Mouse (Mus musculus) activated CD4-positive, CD25-positive, alpha-beta regulatory T cell, adult 4 months (primary cell): ENCODE data around the gene Unc13d. TPM values are rescaled to one million over a fixed set of nuclear protein-coding genes. Genes with fewer than 3 reads are reported as not detected.
"Not testable (repeated sequence)": the region's sequence is repeated elsewhere in the genome, so short reads cannot be mapped to it uniquely, and the experiment has no call there.

Experiments used
- ATAC-seq: one replicate; pipeline ENCODE4 v1.8.0; 2017
- polyA plus RNA-seq, 2 experiments: library from polyadenylated mRNA; unstranded; fragments of 100-300 nt; shearing (Covaris generic); gene quantifications; one replicate each; pipeline ENCODE4 v1.2.1; 2017

Gene Unc13d
- polyA plus RNA-seq, 2 experiments from 2014 or later, result 68.6 to 116 TPM

DNA sequence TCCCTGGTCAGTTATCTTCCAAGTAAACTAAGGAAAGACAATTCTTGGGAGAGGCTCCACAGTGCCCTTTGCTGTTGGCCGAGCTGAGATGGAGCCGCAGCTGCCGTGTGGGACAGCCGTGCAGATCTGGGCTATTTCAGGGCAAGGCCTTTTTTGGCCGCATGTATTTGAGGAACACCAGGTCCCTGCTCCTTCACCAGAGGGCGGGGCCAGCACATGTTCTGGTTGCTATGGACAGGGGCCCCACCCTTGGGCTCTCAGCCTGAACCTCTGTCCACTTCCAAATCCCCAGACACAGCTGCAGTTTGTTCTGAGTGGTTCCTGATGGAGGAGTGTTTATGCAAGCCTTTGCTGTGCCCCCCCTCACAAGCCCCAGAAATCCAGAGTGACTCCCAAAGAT is 22.6 kb upstream of the Unc13d start:
- ATAC-seq, result no peak

DNA sequence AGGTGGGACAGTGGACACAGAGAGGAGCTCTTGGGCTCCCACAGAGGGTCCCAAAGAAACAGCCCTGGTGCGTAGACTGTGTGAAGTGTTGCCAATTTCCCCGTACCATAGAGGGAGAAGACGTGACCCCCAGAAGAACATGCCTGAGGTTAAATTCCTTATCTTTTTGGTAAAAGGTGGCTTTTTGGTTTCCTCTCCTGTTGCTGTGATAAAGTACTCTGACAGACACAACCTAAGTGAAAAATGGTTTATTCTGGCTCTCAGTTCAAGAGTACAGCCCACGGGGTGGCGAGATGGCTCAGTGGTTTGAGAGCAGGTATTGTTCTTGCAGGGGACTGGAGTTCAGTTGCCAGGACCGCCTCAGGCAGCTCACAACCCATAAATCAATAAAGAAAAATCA is 21.7 kb upstream of the Unc13d start:
- no peak for ATAC-seq

DNA sequence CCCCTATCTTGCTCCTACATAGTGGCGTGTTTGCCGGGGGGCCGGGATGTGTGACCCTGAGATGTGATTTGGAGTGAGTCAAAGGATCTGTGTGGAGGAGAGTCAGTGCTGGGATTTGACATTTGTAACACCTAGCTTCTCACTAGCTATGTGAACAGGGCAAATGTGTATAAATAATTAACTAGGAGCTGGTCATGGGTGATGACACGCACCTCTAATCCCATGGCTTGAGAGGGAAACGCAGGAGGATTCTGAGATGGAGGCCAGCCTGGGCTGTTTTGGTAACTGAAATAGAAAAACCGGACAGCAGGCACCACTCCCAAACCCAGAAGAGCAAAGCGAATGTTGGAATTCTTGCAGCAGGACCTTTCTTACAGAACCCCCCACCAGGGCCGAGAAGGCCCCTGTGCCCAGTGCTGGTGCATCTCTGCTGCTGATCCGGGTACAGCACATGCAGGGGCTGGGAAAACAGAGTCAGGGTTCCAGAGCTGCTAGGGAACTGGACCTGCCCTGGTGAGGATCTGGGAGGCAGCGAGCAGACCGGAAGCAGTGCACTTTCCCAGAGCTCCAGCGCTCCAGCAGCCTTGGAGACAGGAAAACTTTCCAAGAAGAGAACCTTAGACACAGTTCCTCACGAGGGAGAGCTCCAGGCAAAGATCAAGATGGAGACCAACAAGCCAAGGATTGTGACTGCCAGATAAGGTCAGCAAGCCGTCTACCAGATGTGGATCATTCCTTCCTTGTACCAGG is 21.1 kb upstream of the Unc13d start:
- ATAC-seq, result no peak

DNA sequence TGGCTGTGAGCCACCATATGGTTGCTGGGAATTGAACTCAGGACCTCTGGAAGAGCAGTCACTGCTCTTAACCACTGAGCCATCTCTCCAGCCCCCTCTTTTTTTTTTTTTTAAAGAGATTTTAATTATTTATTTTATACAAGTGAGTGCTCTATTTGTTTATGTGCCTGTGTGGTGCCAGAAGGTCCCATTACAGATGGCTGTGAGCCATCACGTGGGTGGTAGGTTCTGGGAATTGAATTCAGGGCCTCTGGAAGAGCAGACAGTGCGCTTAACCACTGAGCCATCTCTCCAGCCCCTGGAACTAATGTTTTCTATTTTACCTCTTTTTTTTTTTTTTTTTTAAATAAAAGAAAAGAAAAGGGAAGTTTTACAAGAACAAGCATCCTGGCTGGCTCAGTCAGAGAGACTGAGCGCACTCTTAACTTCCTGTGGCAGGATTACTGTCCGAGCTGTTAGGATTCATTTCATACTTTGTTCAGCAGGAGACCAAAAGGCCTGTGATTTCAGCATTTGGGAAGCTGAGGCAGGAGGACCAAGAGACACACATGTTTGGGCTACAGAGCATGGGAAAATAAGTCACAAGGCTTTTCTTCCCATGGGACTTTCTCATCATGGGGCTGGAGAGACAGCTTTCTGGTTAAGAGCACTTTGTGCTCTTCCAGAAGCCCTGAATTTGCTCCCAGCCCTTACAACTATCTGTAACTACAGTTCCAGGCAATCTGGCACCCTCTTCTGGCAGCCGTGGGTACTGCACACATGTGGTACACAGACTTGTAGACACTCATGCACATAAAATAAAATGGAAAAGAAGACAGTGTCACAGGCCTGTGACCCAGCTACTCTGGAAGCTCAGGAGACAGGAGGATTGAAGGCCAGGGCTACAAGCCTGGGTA is 18.7 kb upstream of the Unc13d start:
- no peak for ATAC-seq

DNA sequence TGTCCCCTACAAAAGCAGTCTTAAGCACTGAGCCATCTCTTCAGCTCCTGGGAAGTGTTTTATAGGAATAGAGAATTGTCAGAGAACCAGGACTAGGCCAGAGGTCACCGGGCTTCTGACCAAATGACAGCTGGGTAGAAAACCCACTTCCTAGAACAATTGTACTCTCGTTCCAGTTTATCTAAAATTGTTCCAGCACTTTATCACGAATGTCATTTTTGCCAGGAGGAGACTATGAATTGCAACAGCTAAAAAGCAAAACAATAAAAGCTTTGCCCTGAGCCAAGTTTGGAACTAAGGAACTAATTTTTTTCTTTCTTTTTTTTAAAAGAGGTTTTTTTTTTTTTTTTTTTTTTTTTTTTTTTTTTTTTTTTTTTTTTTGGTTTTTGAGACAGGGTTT is 17.8 kb upstream of the Unc13d start:
- no peak for ATAC-seq

DNA sequence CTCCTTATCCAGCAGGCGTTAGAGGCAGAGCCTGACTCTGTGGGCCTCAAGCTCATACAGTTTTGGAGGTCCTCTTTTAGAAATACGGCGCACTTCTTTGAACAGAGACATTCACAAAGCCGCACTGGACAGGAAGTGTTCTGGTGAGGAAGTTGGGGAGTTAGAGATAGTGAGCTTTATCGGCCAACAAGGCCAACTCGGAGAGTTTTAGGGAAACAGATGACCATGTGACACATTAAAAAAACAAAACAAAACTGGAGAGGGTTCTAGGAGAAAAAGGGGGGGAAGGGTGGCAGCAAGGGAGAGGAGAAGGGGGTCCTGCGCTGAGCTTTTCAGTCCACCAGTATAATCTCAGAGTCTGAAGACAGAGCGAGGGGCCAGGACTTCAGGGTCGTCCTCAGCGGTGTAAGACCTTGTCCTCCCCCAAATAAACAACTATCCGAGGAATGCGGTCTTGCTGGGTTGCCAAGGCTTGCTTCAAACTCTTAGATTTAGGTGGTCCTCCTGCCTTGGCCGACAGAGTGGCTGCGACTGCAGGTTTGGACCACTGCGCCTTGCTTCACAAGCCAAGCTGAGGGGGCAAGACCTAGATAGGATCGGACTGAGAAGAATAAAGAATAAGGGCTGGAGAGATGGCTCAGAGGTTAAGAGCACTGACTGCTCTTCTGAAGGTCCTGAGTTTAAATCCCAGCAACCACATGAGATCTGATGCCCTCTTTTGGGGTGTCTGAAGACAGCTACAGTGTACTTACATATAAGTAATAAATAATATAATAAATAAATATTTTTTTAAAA is 16.2 kb upstream of the Unc13d start:
- no peak for ATAC-seq

DNA sequence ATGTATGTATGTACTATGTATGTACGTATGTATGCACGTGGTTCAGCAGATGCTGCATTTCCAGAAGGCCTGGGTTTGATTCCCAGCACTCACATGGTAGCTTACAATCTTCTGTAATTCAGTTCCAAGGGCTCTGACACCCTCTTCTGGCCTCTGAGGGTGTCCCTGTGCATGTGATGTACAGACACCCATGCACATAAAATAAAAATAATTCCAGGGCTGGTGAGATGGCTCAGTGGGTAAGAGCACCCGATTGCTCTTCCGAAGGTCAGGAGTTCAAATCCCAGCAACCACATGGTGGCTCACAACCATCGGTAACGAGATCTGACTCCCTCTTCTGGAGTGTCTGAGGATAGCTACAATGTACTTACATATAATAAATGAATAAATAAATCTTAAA is 15.2 kb upstream of the Unc13d start:
- not testable (repeated sequence) for ATAC-seq

DNA sequence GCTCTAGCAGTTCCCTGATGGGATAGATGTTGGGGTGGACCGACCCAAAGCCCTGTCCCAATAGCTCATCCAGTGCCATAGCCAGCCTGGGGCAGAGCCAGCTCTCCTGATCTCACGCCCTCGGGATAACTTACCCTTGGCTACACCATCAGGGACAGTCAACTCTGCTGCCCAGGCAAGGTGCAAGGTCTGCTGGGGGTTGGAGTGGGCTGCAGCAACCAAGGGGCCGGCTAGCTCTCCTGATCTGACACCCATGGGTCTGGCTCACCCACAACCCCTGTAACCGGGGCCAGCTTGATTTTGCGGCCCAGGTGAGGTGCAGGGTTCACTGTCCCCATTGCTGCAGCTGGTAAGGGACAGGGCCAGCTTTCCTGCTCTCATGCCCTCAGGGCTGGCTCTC is 13.8 kb upstream of the Unc13d start:
- no peak for ATAC-seq

DNA sequence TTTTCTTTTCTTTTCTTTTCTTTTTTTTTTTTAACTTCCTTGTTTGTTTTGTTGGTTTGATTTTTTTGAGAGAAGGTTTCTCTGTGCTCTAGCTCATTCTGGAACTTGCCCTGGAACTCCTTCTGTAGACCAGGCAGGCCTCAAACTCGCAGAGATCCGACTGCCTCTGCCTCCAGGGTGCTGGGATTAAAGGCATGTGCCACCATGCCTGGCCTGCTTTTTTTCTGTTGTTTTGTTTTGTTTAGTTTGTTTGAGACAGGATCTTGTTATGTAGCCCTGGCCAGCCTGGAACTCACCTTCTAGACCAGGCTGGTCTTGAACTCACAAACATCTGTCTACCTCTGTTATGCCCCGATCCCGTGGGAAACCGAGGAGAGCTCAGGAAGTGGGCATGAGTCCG is 11.8 kb upstream of the Unc13d start:
- no peak for ATAC-seq

DNA sequence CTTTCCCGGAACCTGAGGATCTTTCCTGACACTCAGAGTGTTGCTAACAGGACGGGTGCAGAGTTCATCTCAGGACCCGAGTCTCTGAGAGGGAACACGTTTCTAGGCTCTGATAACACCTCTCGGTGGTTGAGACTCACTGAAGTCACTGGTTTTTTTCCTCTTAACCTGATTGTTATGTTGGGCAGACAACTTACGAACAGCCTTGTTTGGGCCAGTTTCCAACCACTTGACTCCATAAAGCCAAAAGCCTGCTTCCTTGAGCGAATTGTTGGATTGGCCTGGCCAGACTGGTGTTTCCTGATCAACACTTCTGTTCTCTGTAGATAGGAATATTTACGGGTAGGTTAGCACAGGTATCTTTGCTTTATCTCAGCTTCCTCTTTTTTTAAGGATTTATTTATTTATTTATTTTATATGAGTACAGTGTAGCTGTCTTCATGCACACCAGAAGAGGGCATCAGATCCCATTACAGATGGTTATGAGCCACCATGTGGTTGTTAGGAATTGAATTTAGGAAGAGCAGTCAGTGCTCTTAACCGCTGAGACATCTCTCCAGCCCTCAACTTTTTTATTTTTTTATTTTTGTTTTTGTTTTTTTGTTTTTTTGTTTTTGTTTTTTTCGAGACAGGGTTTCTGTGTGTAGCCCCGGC is 11.1 kb upstream of the Unc13d start:
- no peak for ATAC-seq

DNA sequence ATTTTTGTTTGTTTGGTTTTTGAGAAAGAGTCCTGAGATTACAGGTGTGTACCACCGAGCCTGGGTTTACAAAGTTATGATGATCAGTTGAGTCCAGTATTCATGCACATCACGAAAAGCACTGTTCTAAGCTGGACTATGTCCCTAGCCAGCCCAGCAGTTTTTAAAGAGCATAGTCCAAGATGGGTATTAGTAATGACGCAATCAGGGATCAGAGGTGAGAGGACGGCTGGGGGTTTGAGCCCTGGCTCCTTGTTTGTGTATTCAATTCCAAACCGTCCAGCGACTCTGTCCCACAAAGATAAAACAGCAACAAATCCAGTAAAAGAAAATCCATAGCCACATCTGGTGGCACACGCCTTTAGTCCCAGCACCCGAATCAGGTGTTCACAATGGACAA is 10.4 kb upstream of the Unc13d start:
- no peak for ATAC-seq

DNA sequence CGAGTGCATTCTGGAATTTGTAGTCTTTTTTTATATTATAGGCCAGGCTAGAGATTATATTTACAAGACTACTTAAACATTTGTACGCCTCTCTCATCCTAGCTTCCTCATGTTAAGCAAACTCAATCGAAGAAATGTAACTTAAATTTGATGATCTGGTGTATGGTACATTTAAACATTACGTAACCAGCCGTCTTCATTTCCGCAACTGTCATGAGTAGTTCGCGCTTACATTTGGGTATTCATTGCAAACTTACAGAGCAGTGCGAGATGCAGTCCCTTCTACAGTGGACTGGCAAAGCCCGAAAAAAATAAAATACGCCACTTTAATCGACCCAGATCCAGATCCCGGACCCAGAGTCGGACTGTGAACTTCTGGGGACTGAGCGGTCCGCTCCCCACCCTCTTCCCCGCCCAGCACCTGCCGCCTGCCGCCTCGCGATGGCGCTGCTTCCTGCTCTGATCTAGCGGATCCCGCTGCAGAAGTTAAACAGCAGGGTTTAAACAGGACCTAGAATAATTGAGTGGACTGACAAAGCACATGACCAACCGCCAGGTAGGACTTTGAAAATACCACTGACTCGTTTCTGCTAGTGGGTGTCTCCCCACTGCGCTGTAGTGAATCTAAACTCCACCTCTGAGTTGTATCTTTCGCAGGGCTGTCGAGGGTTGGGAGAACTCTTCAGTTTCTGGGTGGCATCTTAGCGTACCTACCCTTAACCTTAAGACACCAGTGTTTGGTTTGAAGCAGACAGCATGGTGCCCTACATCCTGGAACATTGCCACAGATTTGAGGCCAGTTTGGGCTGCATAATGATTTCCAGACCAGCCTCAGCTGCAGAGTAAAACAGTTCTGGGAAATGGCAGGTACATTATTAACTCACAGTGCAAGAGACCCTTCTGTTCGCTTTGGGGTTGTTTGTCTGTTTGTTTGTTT is 9.7 kb upstream of the Unc13d start:
- peak; percentile 55 for ATAC-seq

DNA sequence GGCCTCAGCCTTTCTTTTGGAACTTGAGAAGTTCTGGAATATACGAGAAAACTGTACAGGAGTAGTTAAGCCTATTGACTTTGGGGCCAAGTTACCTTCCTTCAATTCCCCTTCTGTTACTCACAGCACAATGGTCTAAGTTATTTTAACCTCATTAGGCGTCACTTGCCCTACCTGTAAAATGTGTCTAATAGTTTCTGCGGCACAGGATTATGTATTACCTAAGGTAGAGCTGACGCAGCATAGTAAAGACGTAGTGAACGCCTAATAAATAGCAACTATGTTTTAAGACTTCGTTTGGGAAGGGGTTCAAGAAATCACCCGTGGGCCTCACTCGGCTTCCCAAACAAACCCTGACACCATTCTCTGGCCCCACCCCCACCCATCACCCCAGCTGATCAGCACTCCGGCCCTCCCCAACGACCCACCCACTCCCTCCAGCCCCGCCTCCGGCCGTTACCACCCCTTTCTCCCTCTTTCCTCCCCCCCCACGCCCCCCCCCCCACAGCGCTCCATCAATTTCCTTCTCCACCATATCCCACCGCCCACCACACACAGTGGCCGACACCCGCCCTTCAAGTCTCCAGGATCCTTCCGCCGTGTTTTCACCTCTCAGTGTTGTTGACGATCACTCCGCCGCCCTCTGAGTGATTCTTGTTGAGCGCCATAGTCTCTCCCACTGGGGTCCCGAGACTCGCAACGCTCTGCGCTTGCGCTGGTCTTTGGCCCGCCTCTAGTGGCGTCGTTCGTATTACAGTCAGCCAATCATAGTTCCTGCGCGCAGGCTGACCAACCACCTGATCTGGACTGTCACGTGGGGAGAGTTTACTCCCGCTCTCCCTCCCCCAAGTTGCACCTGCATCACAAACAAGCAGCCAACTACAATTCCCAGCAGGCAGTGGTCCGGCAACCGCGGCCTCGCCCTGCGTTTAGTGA is 8.8 kb upstream of the Unc13d start, which contains the start of gene Wbp2:
Gene Wbp2, minus strand, starts transcription at position 738 of the 936 bp plus-strand sequence.
- peak; percentile 92 for ATAC-seq

DNA sequence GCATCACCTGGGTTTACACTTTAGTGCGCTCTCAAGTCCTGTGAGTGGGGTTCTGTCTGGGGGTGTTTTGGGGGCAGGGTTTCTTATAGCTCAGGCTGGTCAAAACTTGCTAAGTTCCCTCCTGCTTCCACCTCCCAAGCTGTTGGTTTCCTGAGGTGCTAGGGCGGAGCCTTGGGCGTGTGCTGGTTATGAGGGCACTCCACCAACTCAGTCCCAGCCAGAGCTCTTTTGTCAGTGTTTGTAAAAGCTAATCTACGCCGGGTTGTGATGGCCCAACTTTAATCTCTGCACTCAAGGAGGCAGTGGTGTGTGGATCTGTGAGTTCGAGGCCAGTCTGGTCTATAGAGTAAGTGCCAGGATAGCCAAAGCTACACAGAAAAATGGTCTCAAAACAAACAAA is 6.4 kb upstream of the Unc13d start:
- no peak for ATAC-seq

DNA sequence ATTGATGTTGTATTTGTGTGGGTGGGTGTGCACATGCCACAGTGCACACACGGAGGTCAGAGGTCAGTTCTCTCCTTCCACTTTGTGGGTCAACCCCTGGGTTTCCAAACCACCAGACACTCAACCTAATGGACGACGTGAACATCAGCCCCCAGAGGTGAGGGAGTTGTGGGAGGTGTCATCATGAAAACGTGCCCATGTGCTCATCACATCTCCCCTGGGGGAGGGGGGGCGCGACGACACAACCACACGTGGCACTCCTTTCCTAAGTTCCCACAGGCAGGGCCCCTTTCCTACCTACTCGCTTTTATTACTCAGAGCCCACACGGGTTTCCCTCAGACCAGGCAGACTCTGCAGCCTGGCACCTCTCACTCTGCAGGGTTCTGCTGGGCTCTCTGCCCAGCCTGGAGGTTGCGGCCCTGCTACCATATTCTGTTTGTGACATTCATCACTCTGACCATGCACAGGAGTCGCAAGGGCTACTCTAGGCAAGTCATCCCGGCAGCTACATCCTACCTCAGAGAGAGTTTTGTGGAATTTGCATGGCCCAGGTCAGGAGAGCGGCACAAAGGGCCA is 5.4 kb upstream of the Unc13d start:
- no peak for ATAC-seq

DNA sequence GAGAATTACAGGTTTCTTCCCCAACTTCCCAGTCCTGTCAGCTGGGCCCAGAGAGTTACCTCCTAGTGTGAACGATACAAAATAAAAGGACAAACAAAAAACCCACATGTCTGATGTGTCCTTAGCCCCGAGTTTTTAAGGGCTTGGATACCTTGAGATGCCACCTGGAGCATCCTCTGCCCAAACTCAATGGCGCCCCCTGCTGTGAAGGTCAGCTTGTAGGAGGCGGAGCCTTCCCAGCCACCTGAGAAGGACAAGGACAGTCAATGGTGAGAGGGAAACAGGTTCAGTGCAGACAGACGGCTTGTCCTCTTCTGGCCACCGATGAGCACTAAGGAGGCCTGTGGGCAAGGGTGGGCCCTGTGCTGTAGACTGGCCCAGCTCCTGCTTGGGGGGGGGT is 3.3 kb upstream of the Unc13d start:
- ATAC-seq, result no peak

DNA sequence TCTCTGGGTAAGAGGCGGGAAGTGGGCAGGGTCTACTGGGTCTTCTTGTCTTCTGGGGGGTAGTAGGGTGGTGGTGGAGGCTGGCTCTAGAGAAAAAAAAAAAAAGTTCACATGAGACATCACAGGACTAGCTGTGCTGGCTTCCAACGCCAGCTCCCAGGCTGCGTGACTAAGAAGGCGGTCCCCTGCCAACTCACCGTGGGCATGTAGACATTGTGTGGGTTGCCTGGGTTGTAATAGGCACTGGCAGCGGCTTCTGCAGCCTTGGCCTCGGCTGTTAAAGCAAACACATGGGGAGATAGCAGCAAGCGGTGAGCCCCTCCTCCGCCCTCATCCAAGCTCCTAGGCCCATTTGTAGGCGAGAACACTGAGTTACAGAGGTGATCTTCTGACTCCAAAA is 1.8 kb upstream of the Unc13d start:
- no peak for ATAC-seq

DNA sequence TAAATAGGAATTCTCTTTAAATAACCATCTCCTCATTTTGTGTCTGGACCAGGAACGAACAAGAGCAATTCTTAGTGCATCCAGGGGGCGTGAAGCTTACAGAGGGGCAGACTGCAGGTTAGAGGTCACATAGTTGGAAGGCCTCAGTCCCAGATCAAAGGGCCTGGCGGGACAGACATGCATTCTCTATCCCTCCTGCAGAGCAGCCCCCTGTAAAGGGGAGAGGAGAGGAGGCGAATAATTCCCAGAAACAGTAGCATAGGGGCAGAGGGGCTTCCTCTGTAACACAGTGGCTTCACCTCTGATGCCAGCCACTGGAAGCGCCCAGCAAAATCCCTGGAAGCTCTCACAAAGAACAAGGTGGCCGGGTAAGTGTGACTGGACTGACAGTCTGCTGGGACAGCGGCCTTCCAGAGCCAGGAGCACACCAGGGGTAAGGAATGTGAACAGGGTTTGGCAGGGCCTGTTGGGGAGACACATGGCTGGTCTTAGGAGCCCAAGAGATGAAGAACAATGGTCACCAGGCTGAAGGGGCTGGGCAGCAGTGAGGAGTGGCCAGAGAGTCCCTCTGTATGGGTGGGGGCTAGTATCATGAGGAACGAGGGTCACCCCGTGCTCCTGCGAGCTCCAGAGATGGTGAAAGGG is 1.0 kb upstream of the Unc13d start:
- ATAC-seq, result no peak

DNA sequence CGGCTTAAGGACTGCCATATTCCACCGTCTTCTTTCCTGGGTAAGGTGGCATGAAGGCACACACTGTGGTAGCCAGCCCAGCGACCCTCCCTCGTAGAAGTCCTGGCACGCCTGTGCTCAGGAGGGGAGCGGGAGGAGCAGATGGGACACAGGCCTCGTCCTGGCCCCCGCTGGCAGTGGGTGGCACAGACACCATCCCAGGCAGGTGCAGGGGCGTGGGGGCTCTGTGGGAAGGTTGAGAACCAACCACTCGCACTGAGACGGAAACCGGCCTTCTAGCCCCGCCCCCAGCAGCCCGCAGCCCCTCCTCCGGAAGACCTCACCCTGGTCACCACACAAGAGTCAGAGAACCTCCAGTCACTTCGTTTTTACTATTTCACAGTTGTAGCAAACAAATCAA is 460 bp upstream of the Unc13d start:
- peak; percentile 78 for ATAC-seq
